Mouse (Mus musculus) embryonic facial prominence, embryonic 15.5 days (tissue): ENCODE results near the gene Klf13. TPM values are rescaled to one million over a fixed set of nuclear protein-coding genes. Genes with fewer than 3 reads are reported as not detected.

Experiments
- ATAC-seq: fragments of 200-750 bp; cut with Nextera tagmentation; 2 replicates; pipeline ENCODE4 v1.8.0; 2017; ENCODE audit warnings: low read depth, moderate TSS enrichment; ENCODE audit not compliant: insufficient number of reproducible peaks, low FRiP score, low TSS enrichment
- H3K27ac ChIP-seq: fragments of 300-500 bp; sonication (generic); replicated peaks from 2 replicates; pipeline ENCODE4 v1.5.1; 2015; ENCODE audit warnings: mild to moderate bottlenecking, inconsistent platforms
- H3K27me3 ChIP-seq: fragments of 300-500 bp; sonication (generic); 2 replicates; pipeline ENCODE4 v1.6.1; 2015; ENCODE audit warnings: inconsistent platforms
- H3K36me3 ChIP-seq: fragments of 300-500 bp; sonication (generic); 2 replicates; pipeline ENCODE4 v1.6.1; 2015; ENCODE audit warnings: mild to moderate bottlenecking, inconsistent platforms
- H3K4me1 ChIP-seq: fragments of 300-500 bp; sonication (generic); 2 replicates; pipeline ENCODE4 v1.6.1; 2015; ENCODE audit warnings: inconsistent platforms
- H3K4me2 ChIP-seq: fragments of 300-500 bp; sonication (generic); replicated peaks from 2 replicates; pipeline ENCODE4 v1.6.1; 2015; ENCODE audit warnings: mild to moderate bottlenecking, inconsistent platforms
- H3K4me3 ChIP-seq: fragments of 300-500 bp; sonication (generic); replicated peaks from 2 replicates; pipeline ENCODE4 v1.5.1; 2015; ENCODE audit warnings: mild to moderate bottlenecking, inconsistent platforms
- H3K9ac ChIP-seq: fragments of 300-500 bp; sonication (generic); 2 replicates; pipeline ENCODE4 v1.6.1; 2015; ENCODE audit warnings: inconsistent platforms
- H3K9me3 ChIP-seq: fragments of 300-500 bp; sonication (generic); replicated peaks from 2 replicates; pipeline ENCODE4 v1.6.1; 2016; ENCODE audit warnings: inconsistent platforms
- WGBS: fragments of 180-500 bp; shearing (Covaris S2); methylation state at CpG from one replicate; pipeline ENCODE4 v1.1.7; 2015; 5-methylcytosine and 5-hydroxymethylcytosine counted together
- polyA plus RNA-seq: library from polyadenylated mRNA; unstranded; fragments of >200 nt; fragmentation: Nextera tagmentation; extraction: Ambion mirVana; gene quantifications from 2 replicates; pipeline ENCODE4 v1.2.1, GENCODE M21; 2015

The Klf13 gene
- polyA plus RNA-seq, 1 experiment from 2014 or later = 39.9 TPM

- Histone ChIP-seq H3K4me2 (no peak overlapping the region), H3K27ac (peak overlapping the region; percentile 72), H3K36me3 (no peaks in the 10 kb centered on the region), H3K9ac (no peak overlapping the region), H3K4me1 (peaks cover 60% of the 10 kb centered on the region), H3K9me3 (no peaks in the 10 kb centered on the region), H3K4me3 (no peak overlapping the region), H3K27me3 (no peaks in the 10 kb centered on the region)
- no peak for ATAC-seq
- WGBS = 32% methylated on average over 7 of the region's 7 CpGs
Observed at GRCm38 (mm10) chr7:63912234-63912810, 26.4 kb downstream of the Klf13 start.

- ATAC-seq = no peak
- Histone ChIP-seq H3K27ac (peak overlapping the region; percentile 72), H3K4me1 (peaks cover 60% of the 10 kb centered on the region), H3K36me3 (no peaks in the 10 kb centered on the region), H3K9me3 (no peaks in the 10 kb centered on the region), H3K9ac (no peak overlapping the region), H3K4me2 (no peak overlapping the region), H3K4me3 (no peak overlapping the region), H3K27me3 (no peaks in the 10 kb centered on the region)
- WGBS = 50% methylated on average over 8 of the region's 8 CpGs
Observed at GRCm38 (mm10) chr7:63911383-63912233, 27.1 kb downstream of the Klf13 start.

- no peak overlapping the region for H3K9ac ChIP-seq
- no peak overlapping the region for H3K4me3 ChIP-seq
- peak overlapping the region; percentile 72 for H3K27ac ChIP-seq
- H3K4me2 ChIP-seq = no peak overlapping the region
- H3K36me3 ChIP-seq = no peaks in the 10 kb centered on the region
- WGBS = 39% methylated on average over 4 of the region's 4 CpGs
- H3K4me1 ChIP-seq = peaks cover 60% of the 10 kb centered on the region
- ATAC-seq = no peak
- no peaks in the 10 kb centered on the region for H3K27me3 ChIP-seq
- H3K9me3 ChIP-seq = no peaks in the 10 kb centered on the region
Observed at GRCm38 (mm10) chr7:63910912-63911311, 27.8 kb downstream of the Klf13 start.

GRCm38 (mm10) chr7:63910225-63910624 is 28.5 kb downstream of the Klf13 start:
- no peaks in the 10 kb centered on the region for H3K36me3 ChIP-seq
- H3K9me3 ChIP-seq = no peaks in the 10 kb centered on the region
- peaks cover 62% of the 10 kb centered on the region for H3K4me1 ChIP-seq
- H3K4me2 ChIP-seq = no peak overlapping the region
- H3K27ac ChIP-seq = 0 out of 2 replicates have a peak overlapping the region, but pooled peaks have one; percentile 4
- 55% methylated on average over 5 of the region's 5 CpGs for WGBS
- ATAC-seq = no peak
- no peak overlapping the region for H3K9ac ChIP-seq
- no peaks in the 10 kb centered on the region for H3K27me3 ChIP-seq
- H3K4me3 ChIP-seq = no peak overlapping the region

- H3K4me1 ChIP-seq = peaks cover 58% of the 10 kb centered on the region
- H3K27me3 ChIP-seq = no peaks in the 10 kb centered on the region
- peak overlapping the region; percentile 58 for H3K27ac ChIP-seq
- H3K9ac ChIP-seq = no peak overlapping the region
- WGBS = 19% methylated on average over 8 of the region's 11 CpGs
- H3K9me3 ChIP-seq = no peaks in the 10 kb centered on the region
- no peak overlapping the region for H3K4me2 ChIP-seq
- H3K4me3 ChIP-seq = no peak overlapping the region
- ATAC-seq = no peak
- no peaks in the 10 kb centered on the region for H3K36me3 ChIP-seq
Observed at GRCm38 (mm10) chr7:63908496-63909285, 30.0 kb downstream of the Klf13 start.

GRCm38 (mm10) chr7:63907778-63908495 is 30.8 kb downstream of the Klf13 start:
- WGBS = 80% methylated on average over 5 of the region's 5 CpGs
- ATAC-seq = no peak
- Histone ChIP-seq H3K4me3 (no peak overlapping the region), H3K9ac (no peak overlapping the region), H3K9me3 (no peaks in the 10 kb centered on the region), H3K4me2 (no peak overlapping the region), H3K36me3 (no peaks in the 10 kb centered on the region), H3K27me3 (no peaks in the 10 kb centered on the region), H3K4me1 (peaks cover 59% of the 10 kb centered on the region), H3K27ac (peak overlapping the region; percentile 58; the same call in 1 of the 2 replicates)

GRCm38 (mm10) chr7:63905642-63906041 is 33.1 kb downstream of the Klf13 start:
- WGBS = 68% methylated on average over 5 of the region's 5 CpGs
- Histone ChIP-seq H3K4me1 (peaks cover 49% of the 10 kb centered on the region), H3K9ac (no peak overlapping the region), H3K4me3 (no peak overlapping the region), H3K36me3 (no peaks in the 10 kb centered on the region), H3K4me2 (no peak overlapping the region), H3K27ac (peak overlapping the region; percentile 11; the same call in 1 of the 2 replicates), H3K27me3 (no peaks in the 10 kb centered on the region), H3K9me3 (no peaks in the 10 kb centered on the region)
- ATAC-seq = no peak

- Histone ChIP-seq H3K27ac (peak overlapping the region; percentile 11; the same call in 1 of the 2 replicates), H3K36me3 (no peaks in the 10 kb centered on the region), H3K4me3 (no peak overlapping the region), H3K9me3 (no peaks in the 10 kb centered on the region), H3K4me2 (no peak overlapping the region), H3K27me3 (no peaks in the 10 kb centered on the region), H3K4me1 (peaks cover 45% of the 10 kb centered on the region), H3K9ac (no peak overlapping the region)
- no peak for ATAC-seq
- WGBS = 92% methylated on average over 2 of the region's 2 CpGs
Observed at GRCm38 (mm10) chr7:63905190-63905589, 33.5 kb downstream of the Klf13 start.

GRCm38 (mm10) chr7:63903635-63904380 is 34.9 kb downstream of the Klf13 start:
- no peak for ATAC-seq
- Histone ChIP-seq H3K9ac (no peak overlapping the region), H3K4me2 (no peak overlapping the region), H3K36me3 (no peaks in the 10 kb centered on the region), H3K27me3 (no peaks in the 10 kb centered on the region), H3K4me1 (peaks cover 36% of the 10 kb centered on the region), H3K9me3 (no peaks in the 10 kb centered on the region), H3K4me3 (no peak overlapping the region), H3K27ac (0 out of 2 replicates have a peak overlapping the region, but pooled peaks have one; percentile 28)
- WGBS = 49% methylated on average over 9 of the region's 9 CpGs

GRCm38 (mm10) chr7:63902604-63903210 is 36.0 kb downstream of the Klf13 start:
- Histone ChIP-seq H3K36me3 (no peaks in the 10 kb centered on the region), H3K4me3 (no peak overlapping the region), H3K27ac (no peak overlapping the region), H3K9ac (no peak overlapping the region), H3K4me2 (no peak overlapping the region), H3K4me1 (peaks cover 32% of the 10 kb centered on the region), H3K9me3 (no peaks in the 10 kb centered on the region), H3K27me3 (no peaks in the 10 kb centered on the region)
- 46% methylated on average over 3 of the region's 3 CpGs for WGBS
- ATAC-seq = no peak
